Mouse (Mus musculus) stomach, embryonic 16.5 days (tissue): ENCODE data around the gene Cdc42bpa. TPM values are rescaled to one million over a fixed set of nuclear protein-coding genes. Genes with fewer than 3 reads are reported as not detected.
A peak's percentile ranks its signal among the peaks of the same experiment; 100 is the strongest.

Experiments
- ATAC-seq: fragments of 200-750 bp; cut with Nextera tagmentation; 2 replicates; pipeline ENCODE4 v1.8.0; 2017; ENCODE audit warnings: moderate number of reproducible peaks, moderate TSS enrichment; ENCODE audit not compliant: insufficient read depth, low FRiP score
- H3K27ac ChIP-seq: fragments of 300-500 bp; sonication (generic); 2 replicates; pipeline ENCODE4 v1.5.1; 2014; ENCODE audit warnings: low read length
- H3K27me3 ChIP-seq: fragments of 300-500 bp; sonication (generic); 2 replicates; pipeline ENCODE4 v1.6.1; 2014; ENCODE audit warnings: low read length, control low read depth, mixed read lengths; ENCODE audit not compliant: control insufficient read depth, insufficient read depth
- H3K36me3 ChIP-seq: fragments of 300-500 bp; sonication (generic); 2 replicates; pipeline ENCODE4 v1.6.1; 2014; ENCODE audit warnings: low read length; ENCODE audit not compliant: control insufficient read depth, insufficient read depth
- H3K4me1 ChIP-seq: fragments of 300-500 bp; sonication (generic); 2 replicates; pipeline ENCODE4 v1.6.1; 2014; ENCODE audit warnings: low read length, control low read depth, mixed read lengths; ENCODE audit not compliant: control insufficient read depth, insufficient read depth
- H3K4me2 ChIP-seq: fragments of 300-500 bp; sonication (generic); 2 replicates; pipeline ENCODE4 v1.6.1; 2014; ENCODE audit warnings: low read depth, low read length, mixed read lengths
- H3K4me3 ChIP-seq: fragments of 300-500 bp; sonication (generic); replicated peaks from 2 replicates; pipeline ENCODE4 v1.5.1; 2014; ENCODE audit warnings: mild to moderate bottlenecking, low read length
- H3K9ac ChIP-seq: fragments of 300-500 bp; sonication (generic); 2 replicates; pipeline ENCODE4 v1.6.1; 2014; ENCODE audit warnings: low read length
- H3K9me3 ChIP-seq: fragments of 300-500 bp; sonication (generic); replicated peaks from 2 replicates; pipeline ENCODE4 v1.6.1; 2016; ENCODE audit warnings: low read length, control low read depth; ENCODE audit not compliant: control insufficient read depth
- WGBS: fragments of 180-500 bp; shearing (Covaris S2); extraction: QIAGEN DNeasy Blood & Tissue Kit; methylation state at CpG from one replicate; pipeline ENCODE4 v1.1.7; 2014; 5-methylcytosine and 5-hydroxymethylcytosine counted together
- polyA plus RNA-seq: library from polyadenylated mRNA; unstranded; fragments of >200 nt; fragmentation: Nextera tagmentation; extraction: Ambion mirVana; gene quantifications from 2 replicates; pipeline ENCODE4 v1.2.1, GENCODE M21; 2015

The Cdc42bpa gene
- polyA plus RNA-seq, result 14.1 and 16.3 TPM in 2 replicates

- Histone ChIP-seq H3K4me2 (peak within 1 kb of the TSS; percentile 63), H3K4me1 (peaks cover 11% of the 10 kb centered on the region), H3K4me3 (peak within 1 kb of the TSS; percentile 86), H3K36me3 (no peaks in the 10 kb centered on the region), H3K27me3 (no peaks in the 10 kb centered on the region), H3K27ac (peak within 1 kb of the TSS; percentile 96), H3K9me3 (no peaks in the 10 kb centered on the region), H3K9ac (peak within 1 kb of the TSS; percentile 95)
- ATAC-seq, result peak; percentile 96
- under 1% methylated on average over 100 of the region's 128 CpGs for WGBS
Observed at GRCm38 (mm10) chr1:179959721-179960542, at the start of gene Cdc42bpa. Gene Cdc42bpa (plus strand): TSS chr1:179960472.

- Histone ChIP-seq H3K9me3 (no peaks in the 10 kb centered on the region), H3K9ac (no peak overlapping the region), H3K4me3 (no peak overlapping the region), H3K36me3 (no peaks in the 10 kb centered on the region), H3K4me2 (no peak overlapping the region), H3K4me1 (no peaks in the 10 kb centered on the region), H3K27ac (no peak overlapping the region), H3K27me3 (no peaks in the 10 kb centered on the region)
- 54% methylated on average over 4 of the region's 4 CpGs for WGBS
- ATAC-seq, result peak; percentile 91
Observed at GRCm38 (mm10) chr1:179913471-179913870, 46.8 kb upstream of the Cdc42bpa start.

GRCm38 (mm10) chr1:179917036-179917435 lies 43.2 kb upstream of the Cdc42bpa start:
- no peak overlapping the region for H3K4me2 ChIP-seq
- no peaks in the 10 kb centered on the region for H3K9me3 ChIP-seq
- no peaks in the 10 kb centered on the region for H3K27me3 ChIP-seq
- H3K9ac ChIP-seq, result no peak overlapping the region
- no peak for ATAC-seq
- no peak overlapping the region for H3K27ac ChIP-seq
- H3K36me3 ChIP-seq, result no peaks in the 10 kb centered on the region
- no peak overlapping the region for H3K4me3 ChIP-seq
- H3K4me1 ChIP-seq, result no peaks in the 10 kb centered on the region
- 56% methylated on average over 4 of the region's 4 CpGs for WGBS

GRCm38 (mm10) chr1:179917481-179917880 lies 42.8 kb upstream of the Cdc42bpa start:
- Histone ChIP-seq H3K4me3 (no peak overlapping the region), H3K27ac (no peak overlapping the region), H3K9ac (no peak overlapping the region), H3K9me3 (no peaks in the 10 kb centered on the region), H3K27me3 (no peaks in the 10 kb centered on the region), H3K4me2 (no peak overlapping the region), H3K36me3 (no peaks in the 10 kb centered on the region), H3K4me1 (no peaks in the 10 kb centered on the region)
- no peak for ATAC-seq
- 71% methylated on average over 11 of the region's 11 CpGs for WGBS

- no peak overlapping the region for H3K4me3 ChIP-seq
- no peak overlapping the region for H3K4me2 ChIP-seq
- no peak for ATAC-seq
- no peaks in the 10 kb centered on the region for H3K4me1 ChIP-seq
- no peaks in the 10 kb centered on the region for H3K27me3 ChIP-seq
- WGBS, result 77% methylated on average over 8 of the region's 8 CpGs
- no peak overlapping the region for H3K9ac ChIP-seq
- no peak overlapping the region for H3K27ac ChIP-seq
- no peaks in the 10 kb centered on the region for H3K36me3 ChIP-seq
- H3K9me3 ChIP-seq, result no peaks in the 10 kb centered on the region
Observed at GRCm38 (mm10) chr1:179919656-179920436, 40.4 kb upstream of the Cdc42bpa start.

GRCm38 (mm10) chr1:179923661-179924405 lies 36.4 kb upstream of the Cdc42bpa start:
- H3K36me3 ChIP-seq, result no peaks in the 10 kb centered on the region
- no peak overlapping the region for H3K9ac ChIP-seq
- H3K27me3 ChIP-seq, result no peaks in the 10 kb centered on the region
- no peak overlapping the region for H3K4me2 ChIP-seq
- H3K9me3 ChIP-seq, result no peaks in the 10 kb centered on the region
- WGBS, result 53% methylated on average over 10 of the region's 10 CpGs
- no peak overlapping the region for H3K27ac ChIP-seq
- H3K4me1 ChIP-seq, result no peaks in the 10 kb centered on the region
- H3K4me3 ChIP-seq, result no peak overlapping the region
- ATAC-seq, result no peak; the same call in 1 of the 2 replicates

GRCm38 (mm10) chr1:179926240-179926639 lies 34.0 kb upstream of the Cdc42bpa start:
- Histone ChIP-seq H3K4me3 (no peak overlapping the region), H3K4me2 (no peak overlapping the region), H3K36me3 (no peaks in the 10 kb centered on the region), H3K9me3 (no peaks in the 10 kb centered on the region), H3K27me3 (no peaks in the 10 kb centered on the region), H3K27ac (no peak overlapping the region), H3K9ac (no peak overlapping the region), H3K4me1 (no peaks in the 10 kb centered on the region)
- 71% methylated on average over 6 of the region's 6 CpGs for WGBS
- ATAC-seq, result no peak

GRCm38 (mm10) chr1:179927102-179927501 lies 33.2 kb upstream of the Cdc42bpa start:
- H3K4me1 ChIP-seq, result no peaks in the 10 kb centered on the region
- 77% methylated on average over 6 of the region's 6 CpGs for WGBS
- no peak overlapping the region for H3K4me2 ChIP-seq

More at GRCm38 (mm10) chr1:179927102-179927501, 33.2 kb upstream of the Cdc42bpa start:
- Histone ChIP-seq H3K27me3 (no peaks in the 10 kb centered on the region), H3K9me3 (no peaks in the 10 kb centered on the region), H3K9ac (no peak overlapping the region), H3K4me3 (no peak overlapping the region), H3K27ac (no peak overlapping the region), H3K36me3 (no peaks in the 10 kb centered on the region)
- ATAC-seq, result no peak
